Mouse (Mus musculus): ENCODE data around the gene Sprr2b. TPM values are rescaled to one million over a fixed set of nuclear protein-coding genes. Genes with fewer than 3 reads are reported as not detected.
"Not testable (repeated sequence)": the region's sequence is repeated elsewhere in the genome, so short reads cannot be mapped to it uniquely, and the experiment has no call there.

The Sprr2b gene
- total RNA-seq (2021) = not detected

DNA sequence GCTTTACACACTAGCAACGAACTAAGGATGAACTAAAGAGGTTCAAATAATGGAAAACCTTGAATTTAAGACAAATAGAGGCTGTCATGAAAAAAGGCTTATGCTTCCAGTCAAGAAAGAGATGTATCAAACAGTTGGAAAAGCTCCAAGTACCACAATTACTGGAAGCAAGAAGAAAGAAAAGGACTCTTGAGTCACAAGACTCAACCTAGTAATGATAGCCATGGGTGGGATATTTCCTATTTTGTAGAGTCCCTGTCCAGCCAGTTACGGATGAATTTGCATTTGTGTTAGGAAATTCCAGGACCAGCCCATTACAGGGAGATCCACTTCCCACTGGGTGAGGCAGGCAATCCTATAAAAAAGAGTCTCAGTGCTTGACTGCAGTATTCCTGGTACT lies at the start of gene Sprr2b:
Gene Sprr2b, plus strand, starts transcription at position 301 of the 400 bp plus-strand sequence.
- intact Hi-C loops (cut with DNase I) = no loop called here
- no peak for DNase-seq

DNA sequence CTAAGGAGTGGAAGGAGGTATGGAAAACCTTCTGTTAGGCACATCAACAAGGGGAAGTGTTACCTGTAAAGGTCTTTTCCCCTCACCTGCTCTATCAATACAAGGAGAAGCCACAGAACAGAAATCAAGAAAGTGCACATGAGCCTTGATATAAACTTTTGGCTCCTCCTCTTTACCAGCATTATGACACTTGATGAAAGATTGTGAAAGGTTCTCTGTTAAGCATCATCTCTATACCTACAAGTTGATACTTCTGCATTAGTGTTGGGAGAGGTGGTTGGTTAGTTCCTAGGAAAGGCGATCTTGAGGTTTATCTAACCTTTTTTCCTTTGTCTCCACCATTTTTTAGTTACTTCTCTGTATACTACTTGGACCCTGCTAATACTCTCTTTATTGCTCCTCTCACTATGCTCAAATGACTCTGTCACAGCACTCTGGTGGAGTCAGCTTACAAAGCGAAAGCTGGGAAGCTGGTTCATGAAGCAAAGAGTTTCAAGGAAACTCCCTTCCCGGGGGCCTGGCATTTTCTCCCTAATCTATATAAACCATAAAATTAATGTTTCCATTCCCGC lies 44.9 kb upstream of the Sprr2b start:
- DNase-seq; intact Hi-C loops (cut with DNase I): not testable (repeated sequence)

DNA sequence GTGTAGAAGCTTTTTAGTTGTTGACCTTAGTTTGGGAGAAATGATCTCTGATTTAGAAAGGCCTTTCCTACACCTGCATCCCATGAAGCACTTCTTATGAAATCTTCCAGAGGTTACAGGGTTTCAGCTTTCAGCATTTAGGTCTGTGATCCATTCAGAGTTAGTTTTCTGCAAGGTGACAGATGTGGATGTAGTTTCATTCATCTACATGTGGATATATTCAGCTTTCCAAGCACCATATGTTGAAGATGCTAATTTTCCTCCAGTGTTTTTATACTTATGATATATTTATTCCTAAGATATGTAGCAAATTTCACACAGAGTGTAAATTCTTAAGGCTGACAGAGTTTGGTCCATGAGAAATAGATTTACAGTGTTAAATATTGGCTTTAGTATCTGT lies 42.9 kb upstream of the Sprr2b start:
- intact Hi-C loops (cut with DNase I); DNase-seq: not testable (repeated sequence)

DNA sequence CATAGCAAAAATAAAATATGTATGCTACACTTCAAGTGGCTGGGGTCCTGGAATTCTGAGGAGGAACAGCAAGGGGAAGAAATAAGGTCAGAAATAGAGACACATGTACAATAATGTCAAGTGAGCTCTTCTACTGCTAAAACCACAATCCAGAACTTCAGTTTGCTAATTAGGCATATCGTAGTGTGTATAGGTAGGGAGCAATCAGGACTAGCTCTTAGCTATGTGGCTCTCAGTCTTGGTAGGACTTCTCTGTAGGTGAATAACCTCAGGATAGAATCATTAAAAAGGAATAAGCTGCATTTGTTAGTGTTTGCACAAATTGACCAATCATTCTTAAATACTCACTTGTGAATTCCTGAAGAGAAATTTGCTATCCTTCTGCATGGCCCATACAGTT lies 42.4 kb upstream of the Sprr2b start:
- DNase-seq; intact Hi-C loops (cut with DNase I): not testable (repeated sequence)

DNA sequence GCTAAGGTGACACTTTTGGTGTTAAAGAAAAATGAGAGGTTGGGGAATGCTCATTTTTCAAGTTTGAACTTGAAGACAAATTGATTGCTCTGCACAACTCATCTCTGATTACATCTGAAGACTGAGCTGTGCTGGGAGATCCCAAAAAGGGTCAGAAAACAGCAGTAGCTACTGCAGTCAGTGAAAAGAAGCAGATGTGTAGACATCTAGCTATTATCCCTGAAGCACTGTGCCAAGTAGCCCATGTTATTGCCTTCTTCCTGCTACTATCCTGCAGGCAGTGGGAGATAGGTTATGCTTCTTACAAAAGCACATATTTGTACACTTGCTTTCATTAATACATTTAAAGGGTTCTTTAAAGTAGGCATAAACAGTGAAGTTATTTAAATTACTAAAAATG lies 36.8 kb upstream of the Sprr2b start:
- DNase-seq; intact Hi-C loops (cut with DNase I): not testable (repeated sequence)

DNA sequence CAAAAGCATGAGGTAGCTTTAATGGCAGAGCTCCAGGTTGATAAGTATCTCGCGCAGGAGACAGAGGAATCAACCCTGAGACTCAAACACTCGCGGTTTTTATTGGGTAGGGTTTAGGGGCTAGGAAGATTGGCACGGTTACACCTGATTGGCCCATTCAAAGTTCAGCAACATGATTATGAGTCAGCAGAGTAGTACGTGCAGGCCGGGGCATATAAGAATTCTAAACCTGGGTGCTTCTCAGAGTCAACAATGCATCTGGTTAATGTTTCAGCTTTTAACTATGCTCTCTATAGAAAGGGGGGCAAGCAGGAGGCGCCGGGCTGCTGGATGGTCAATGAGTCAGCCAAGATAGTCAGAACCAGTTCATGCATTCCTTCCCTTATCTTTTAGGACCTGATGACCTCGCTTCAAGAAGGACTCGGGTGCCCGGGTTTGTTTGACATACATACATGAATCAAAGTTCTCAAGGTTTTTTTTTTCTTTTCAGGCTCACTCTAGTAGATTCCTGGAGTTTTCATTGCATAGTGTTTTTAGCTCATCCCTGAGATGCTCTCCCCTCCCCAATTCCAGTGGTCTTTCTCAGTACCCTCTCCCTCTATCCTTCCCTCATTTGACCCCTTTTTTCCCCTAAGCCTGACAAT lies 35.3 kb upstream of the Sprr2b start:
- DNase-seq; intact Hi-C loops (cut with DNase I): not testable (repeated sequence)

DNA sequence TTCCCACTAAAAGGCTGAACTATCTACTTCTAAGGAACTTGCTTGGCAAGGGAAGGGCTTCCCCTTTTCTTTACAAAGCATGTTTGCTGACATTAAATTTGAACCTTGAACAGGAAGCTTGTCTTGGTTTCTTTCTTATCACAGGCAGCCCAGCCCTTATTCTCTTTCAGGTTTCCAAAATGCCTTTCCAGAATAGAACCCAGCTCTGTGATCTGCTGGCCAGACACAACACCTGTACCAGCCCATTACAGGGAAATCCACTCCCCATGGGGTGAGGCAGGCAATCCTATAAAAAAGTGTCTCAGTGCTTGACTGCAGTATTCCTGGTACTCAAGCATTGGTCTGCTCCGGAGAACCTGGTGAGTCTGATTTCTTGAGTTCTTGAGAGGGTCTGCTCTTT lies 31.3 kb upstream of the Sprr2b start, which contains the start of gene Sprr2a3:
Gene Sprr2a3, plus strand, starts transcription at position 317 of the 400 bp plus-strand sequence.
- intact Hi-C loops (cut with DNase I); DNase-seq: not testable (repeated sequence)

DNA sequence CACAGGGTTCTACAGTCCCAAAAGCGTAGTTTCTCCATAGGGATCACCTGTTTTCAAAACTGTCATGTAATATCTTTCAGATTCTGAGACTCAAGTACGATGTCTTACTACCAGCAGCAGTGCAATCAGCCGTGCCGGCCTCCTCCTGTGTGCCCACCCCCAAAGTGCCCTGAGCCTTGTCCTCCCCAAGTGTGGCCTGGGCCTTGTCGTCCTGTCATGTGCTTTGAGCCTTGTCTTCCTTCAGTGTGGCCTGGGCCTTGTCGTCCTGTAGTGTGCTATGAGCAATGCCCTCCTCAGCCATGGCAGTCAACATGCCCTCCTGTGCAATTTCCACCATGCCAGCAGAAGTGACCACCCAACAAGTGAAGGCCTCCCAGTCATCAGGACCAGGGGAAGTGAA lies 27.9 kb upstream of the Sprr2b start:
- intact Hi-C loops (cut with DNase I); DNase-seq: not testable (repeated sequence)

DNA sequence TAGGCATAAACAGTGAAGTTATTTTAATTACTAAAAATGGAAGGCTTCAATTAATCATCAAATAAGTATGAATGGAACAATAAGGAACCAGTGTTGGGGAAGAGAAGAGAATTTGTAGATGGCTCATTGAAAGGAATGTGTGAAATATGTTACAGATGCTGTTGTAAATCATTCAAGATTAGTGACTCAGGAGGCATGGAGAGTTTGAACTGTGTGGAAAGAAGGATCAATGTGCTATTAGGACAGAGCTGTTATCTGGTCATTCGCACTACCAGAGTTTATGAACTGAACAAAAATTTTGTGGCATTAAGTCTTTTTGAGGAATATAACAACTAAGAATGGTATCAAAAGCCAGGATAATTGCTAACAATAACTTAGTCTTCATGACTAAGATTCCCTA lies 9.0 kb upstream of the Sprr2b start:
- DNase-seq = no peak
- intact Hi-C loops (cut with DNase I) = no loop called here

DNA sequence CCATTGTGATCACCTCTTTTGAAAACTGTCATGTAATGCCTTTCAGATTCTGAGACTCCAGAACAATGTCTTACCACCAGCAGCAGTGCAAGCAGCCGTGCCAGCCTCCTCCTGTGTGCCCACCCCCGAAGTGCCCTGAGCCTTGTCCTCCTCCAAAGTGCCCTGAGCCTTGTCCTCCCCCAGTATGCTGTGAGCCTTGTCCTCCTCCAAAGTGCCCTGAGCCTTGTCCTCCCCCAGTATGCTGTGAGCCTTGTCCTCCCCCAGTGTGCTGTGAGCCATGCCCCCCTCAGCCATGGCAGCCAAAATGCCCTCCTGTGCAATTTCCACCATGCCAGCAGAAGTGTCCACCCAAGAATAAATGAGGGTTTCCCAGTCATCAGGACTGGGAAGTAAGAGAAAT lies 964 bp downstream of the Sprr2b start:
- no peak for DNase-seq
- intact Hi-C loops (cut with DNase I) = no loop called here

DNA sequence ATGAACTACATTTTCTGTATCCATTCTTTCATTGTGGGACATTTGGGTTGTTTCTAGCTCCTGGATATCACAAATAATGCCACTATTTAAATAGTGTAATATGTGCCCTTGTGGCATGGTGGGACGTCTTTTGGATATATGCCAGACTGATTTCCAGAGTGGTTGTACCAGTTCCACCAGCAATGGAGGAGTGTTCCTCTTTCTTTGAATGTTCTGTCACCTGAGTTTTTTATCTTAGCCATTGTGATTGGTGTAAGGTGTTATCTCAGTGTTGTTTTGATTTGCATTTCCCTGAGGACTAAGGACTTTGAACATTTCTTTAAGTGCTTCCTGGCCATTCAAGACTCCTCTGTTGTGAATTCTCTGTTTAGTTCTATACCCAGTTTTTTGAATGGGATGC lies 19.9 kb downstream of the Sprr2b start:
- DNase-seq = no peak
- intact Hi-C loops (cut with DNase I) = no loop called here

DNA sequence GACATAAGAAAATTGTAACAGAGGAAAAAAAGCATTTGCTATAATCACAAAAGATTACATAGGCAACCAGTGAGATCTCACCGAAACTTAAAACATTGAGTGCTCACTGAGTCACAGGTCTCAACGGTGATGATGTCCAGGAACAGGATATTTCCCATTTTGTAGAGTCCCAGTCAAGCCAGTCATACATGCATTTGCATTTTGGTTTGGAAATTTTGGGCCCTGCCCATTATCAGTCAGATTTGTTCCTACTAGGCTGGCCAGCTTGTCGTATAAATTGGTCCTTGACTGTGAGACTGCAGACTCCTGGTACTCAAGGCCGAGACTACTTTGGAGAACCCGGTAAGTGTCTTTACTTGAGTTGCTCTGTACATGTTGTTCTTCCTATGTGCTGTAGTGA lies 22.4 kb downstream of the Sprr2b start, which contains the start of gene Sprr2d:
Gene Sprr2d, plus strand, starts transcription at position 301 of the 400 bp plus-strand sequence.
- DNase-seq = no peak
- intact Hi-C loops (cut with DNase I) = no loop called here

DNA sequence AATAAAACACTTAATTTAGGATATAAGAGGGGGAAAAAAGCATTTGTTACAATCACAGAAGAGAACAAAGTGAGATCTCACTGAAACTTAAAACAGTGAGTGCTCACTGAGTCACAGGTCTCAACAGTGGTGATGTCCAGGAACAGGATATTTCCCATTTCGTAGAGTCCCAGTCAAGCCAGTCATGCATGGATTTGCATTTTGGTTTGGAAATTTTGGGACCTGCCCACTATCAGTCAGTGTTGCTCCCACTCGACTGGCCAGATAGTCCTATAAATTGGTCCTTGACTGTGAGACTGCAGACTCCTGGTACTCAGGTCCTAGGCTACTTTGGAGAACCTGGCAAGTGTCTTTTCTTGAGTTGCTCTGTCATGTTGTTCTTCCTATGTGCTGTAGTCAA lies 35.4 kb downstream of the Sprr2b start, which contains the start of gene Sprr2e:
Gene Sprr2e, plus strand, starts transcription at position 301 of the 400 bp plus-strand sequence.
- intact Hi-C loops (cut with DNase I) = no loop called here

DNA sequence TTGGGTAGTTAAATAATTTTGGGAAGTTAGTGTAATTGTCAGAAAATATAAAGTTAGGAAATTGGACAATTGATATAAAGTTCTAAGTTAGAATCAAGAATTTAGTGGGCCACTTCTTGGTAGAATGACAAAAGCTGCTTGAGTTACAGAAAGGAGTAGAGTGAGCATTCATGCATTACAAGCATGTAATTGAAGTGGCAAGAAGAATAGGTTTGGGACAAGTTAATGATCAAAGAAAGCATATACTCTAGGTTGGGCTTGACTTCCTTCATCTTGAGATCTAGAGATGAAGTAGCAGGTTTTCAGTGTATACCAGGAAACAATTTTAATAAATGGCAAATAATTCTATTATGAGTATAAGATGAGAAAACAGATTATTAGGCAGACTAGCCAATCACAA lies 45.2 kb downstream of the Sprr2b start:
- DNase-seq = no peak
- intact Hi-C loops (cut with DNase I) = no loop called here

More for the DNA sequence above, 35.4 kb downstream of the Sprr2b start, which contains the start of gene Sprr2e:
- DNase-seq = no peak

DNA sequence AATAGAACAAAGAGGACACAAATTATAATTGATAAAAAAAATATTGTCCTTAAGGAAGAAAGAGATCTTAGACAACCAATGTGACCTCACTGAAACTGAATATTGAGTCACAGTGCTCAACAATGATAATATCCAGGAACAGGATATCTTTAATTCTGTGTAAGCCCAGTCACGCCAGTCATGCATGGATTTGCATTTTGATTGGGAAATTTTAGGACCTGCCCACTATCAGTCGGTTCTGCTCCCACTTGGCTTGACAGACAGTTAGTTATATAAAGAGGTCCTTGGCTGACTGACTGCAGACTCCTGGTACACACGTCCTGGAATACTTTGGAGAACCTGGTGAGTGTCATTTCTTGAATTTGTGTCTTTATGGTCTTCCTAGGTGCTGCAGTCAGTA lies 48.5 kb downstream of the Sprr2b start, which contains the start of gene Sprr2f:
Gene Sprr2f, plus strand, starts transcription at position 301 of the 400 bp plus-strand sequence.
- intact Hi-C loops (cut with DNase I) = no loop called here
- DNase-seq = no peak

Other genes with a start within 250 kb of the Sprr2b start
- not detected for gene Lor, start 233.5 kb upstream of the Sprr2b start, total RNA-seq (2021)
- gene Prr9, start 192.7 kb upstream of the Sprr2b start, total RNA-seq (2021) = not detected
- not detected for gene Lelp1, start 173.9 kb upstream of the Sprr2b start, total RNA-seq (2021)
- gene Sprr2a1, start 100.8 kb upstream of the Sprr2b start, total RNA-seq (2021) = not detected
- gene Sprr2a2, start 100.7 kb upstream of the Sprr2b start, total RNA-seq (2021) = 1 to 10 TPM; 2.6 to 3.4 TPM
- gene Sprr2a3, start 31.2 kb upstream of the Sprr2b start, total RNA-seq (2021) = not detected
- gene Sprr2d, start 22.5 kb downstream of the Sprr2b start, total RNA-seq (2021) = not detected
- not detected for gene Sprr2e, start 35.5 kb downstream of the Sprr2b start, total RNA-seq (2021)
- not detected for gene Sprr2f, start 48.6 kb downstream of the Sprr2b start, total RNA-seq (2021)
- gene Sprr2h, start 69.1 kb downstream of the Sprr2b start, total RNA-seq (2021) = not detected
- not detected for gene Sprr2i, start 91.4 kb downstream of the Sprr2b start, total RNA-seq (2021)
- gene Sprr2j-ps, start 101.5 kb downstream of the Sprr2b start, total RNA-seq (2021) = not detected
- gene Gm9774, start 112.8 kb downstream of the Sprr2b start, total RNA-seq (2021) = 1 to 10 TPM; 3.9 to 5.2 TPM
- not detected for gene Sprr2k, start 116.0 kb downstream of the Sprr2b start, total RNA-seq (2021)
- not detected for gene Sprr1b, start 122.2 kb downstream of the Sprr2b start, total RNA-seq (2021)
- not detected for gene Sprr3, start 142.1 kb downstream of the Sprr2b start, total RNA-seq (2021)
- not detected for gene Sprr1a, start 169.3 kb downstream of the Sprr2b start, total RNA-seq (2021)
- gene Sprr4, start 183.9 kb downstream of the Sprr2b start, total RNA-seq (2021) = not detected
- gene 2310046K23Rik, start 217.9 kb downstream of the Sprr2b start, total RNA-seq (2021) = not detected

Data from heart, postnatal 10 days (tissue).